Mouse (Mus musculus) heart, adult 11 months (tissue): ENCODE measurements around the gene Aspn.

Experiments used
- DNase-seq: peaks from one replicate; pipeline ENCODE4 v3.0.0; 2022

Gene Aspn

DNA sequence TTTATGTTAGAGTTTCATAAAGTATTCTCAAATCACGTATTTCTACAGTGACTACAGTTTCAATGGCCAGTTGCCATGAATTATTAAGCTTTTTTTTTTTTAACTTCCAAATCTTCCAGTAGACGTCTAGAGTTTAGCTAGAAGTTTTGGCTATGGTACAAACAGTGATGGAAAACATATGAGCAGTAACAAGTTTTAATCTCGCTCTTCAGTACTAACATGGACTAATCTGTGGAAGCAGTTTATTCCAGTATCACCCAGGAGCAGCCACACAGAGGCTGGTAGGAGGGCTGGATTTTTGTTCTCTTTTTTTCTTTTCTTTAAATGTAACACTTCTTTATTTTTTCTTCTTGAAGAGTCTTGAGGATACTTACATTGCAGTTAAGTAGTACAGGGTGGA, at the start of gene Aspn:
TSS of gene Aspn (plus strand) at position 165 of the 400 bp plus-strand sequence.
- DNase-seq: no peak

DNA sequence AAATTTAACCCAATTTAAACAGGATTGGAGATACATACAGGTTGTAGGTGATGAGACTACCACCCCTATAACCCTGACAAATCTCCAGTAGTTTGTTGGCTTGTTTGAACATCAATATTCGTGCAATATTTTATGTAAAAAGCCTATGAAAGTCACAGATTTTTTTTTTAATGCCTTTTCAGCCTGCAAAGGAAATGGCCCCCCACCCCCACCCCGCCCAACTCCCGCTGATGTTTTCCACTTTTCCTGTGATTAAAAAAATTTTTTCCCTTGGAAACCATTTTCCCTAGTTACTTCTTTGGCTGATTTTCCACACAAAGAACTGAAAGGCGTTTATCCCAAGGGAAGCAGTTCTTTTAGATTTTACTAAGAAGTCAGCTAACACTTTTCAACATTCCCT, 39.7 kb upstream of the Aspn start, which contains the start of gene Ecm2:
TSS of gene Ecm2 (plus strand) at position 301 of the 400 bp plus-strand sequence.
- no peak for DNase-seq

DNA sequence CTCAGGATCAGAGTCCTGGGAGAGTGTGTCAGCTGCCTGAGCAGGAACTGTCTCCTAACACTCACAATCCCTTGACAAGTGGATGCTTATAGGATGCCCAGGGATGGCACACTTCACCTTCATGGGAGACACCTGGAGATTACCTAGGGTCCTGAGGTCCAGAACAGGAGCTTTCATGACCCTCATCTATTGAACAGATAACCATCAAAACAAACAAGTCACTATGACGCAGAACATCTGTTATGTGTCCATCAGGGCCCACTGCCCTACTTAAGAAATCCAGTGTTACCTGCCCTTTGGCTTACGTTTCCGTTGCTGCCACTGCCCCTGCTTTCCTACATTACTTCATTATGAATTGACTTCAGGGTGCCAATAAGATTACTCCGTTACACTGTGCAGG, 38.5 kb upstream of the Aspn start:
- peak; percentile 91 for DNase-seq

DNA sequence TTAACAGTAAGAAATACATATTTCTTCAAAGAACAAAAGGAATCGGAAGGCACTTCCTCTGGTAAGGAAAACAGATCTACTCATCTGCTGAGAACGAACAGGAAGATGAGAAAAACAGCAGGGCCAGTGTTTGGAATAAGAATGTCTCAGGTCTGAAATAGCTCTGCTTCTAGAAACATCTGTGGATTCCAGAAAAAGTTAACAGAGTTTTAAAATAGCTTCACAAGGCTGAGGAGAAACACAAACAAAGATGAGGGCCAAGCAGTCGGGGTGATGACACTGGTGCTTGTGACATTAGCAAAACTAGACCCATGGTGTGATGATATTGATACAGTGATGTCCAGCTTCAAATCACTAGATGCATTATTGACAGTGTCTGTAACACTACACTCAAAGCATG, 37.1 kb upstream of the Aspn start:
- DNase-seq: peak; percentile 93

DNA sequence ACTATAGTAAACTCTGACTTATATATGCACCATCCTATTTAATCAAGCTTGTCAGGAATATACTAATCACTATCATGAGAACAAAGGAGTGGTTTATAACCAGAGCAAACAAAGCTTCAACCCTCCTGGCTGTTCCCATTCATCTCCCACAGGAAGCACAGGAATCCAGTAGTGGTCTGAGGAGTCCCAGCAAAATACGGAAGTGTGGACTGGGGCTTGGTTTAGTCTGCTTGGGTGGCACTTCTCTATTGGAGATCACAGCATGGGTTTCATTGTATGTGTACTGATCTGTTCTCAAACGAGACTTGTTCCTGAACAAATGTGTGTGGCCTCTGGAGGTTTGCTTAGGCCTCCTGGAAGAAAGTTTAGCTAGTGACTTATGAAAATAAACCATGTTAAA, 25.5 kb upstream of the Aspn start:
- DNase-seq: peak; percentile 64

DNA sequence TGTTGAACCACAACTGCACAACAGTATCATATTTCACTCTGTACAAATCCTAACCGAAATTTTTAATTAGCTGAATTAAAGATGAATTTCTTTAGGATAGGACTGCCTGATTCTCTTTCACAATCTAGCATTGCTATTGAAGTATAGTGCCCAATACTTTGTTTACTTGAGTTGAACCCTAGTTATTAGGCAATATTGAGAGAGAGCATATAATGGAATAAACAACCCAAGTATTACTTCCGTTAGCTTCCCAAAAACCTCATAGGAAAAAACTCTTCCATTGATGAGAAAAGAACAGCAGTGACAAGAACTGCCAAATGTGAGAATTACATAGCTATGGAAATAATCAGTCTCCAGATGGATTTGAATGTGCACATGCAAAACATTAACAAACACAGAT, 18.0 kb upstream of the Aspn start:
- no peak for DNase-seq

DNA sequence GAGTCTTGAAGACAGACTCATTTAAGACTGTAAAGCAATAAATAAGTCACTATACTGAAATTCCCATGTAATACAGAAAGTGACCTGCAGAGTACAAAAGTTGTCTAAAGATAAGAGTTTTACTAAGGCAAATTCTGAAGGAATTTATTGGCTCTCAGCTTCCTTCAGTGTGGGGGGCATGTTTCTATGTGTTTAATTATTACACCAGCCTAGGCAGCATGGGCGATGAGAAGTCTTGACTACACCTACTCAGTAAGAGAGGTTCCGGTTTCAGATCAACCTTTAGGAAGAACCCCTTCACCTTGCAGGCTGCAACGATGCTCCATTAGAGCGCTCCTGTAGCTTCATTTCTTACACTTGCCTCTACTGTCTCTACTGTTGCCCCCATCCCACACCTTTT, 13.6 kb upstream of the Aspn start:
- DNase-seq: no peak

DNA sequence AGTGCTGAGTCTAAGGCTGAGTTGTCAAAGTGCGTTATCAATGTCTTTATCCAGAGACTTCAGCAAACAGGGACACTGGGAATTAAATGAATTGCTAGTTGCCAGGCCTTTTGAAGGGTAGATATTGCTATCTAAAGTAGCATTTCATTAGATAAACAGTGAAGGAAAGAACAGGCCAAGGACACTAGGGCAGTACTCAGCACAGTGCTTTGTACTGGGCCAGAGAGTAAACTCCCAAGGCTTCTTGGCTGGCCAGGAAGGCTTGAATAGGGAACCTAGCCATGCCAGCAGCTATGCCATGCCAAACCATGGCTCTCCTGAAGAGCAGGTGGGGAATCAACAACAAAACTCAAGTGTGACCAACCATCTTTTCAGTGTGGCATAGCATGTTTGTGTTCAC, 7.3 kb upstream of the Aspn start:
- no peak for DNase-seq

DNA sequence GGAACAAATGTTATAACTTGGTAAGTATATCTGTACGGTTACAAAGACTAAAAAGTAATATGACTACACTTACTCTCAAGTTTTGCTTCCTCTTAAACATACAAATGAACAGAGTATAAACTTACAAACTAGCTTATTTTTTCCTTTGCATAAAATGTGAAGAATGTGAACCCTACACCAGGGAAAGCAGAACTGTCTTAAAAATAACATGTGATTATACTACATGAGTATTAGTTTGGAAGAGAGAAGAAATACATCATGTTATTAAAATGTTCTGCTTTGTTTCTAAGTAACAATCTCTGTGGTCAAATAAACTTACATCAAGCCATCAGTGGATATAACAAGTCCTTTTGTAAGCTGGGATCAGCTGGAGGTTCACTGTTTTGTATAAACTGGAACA, 5.5 kb upstream of the Aspn start:
- DNase-seq: no peak

DNA sequence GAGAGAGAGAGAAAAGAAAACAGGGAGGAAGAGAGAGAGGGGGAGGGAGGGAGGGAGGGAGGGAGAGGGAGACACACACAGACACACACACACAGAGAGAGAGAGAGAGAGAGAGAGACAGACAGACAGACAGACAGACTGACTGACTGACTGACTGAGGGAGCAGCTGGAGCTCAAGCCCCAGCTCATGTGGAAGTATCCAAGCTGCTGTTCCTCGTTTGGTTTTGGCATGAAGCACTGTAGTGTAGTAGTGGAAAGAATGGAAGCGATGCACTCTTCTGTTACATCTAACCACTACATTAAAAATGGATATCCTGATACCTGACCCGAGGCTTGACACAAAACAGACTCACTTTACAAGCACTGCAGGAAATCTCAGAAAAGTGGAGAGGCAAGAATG, 1.4 kb downstream of the Aspn start:
- peak; percentile 96 for DNase-seq

DNA sequence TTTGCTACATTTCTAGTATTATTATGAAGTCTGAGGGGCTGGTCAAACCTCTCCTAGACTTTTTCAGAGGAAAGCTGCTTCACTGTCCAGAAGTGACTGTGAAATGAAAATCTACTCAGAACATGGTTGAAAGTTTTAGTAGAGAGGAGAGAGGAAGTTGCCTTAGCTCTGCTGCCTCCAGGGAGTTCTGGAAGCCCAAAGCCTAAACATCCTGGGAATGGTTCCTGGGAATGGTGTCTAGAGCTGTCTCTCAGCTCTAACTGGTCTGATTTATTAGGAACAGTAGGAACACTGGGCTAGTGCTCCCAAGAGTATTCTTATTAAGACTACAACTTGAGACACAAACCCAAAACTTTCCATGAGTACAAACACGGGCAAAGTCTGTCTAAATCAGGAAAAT, 2.3 kb downstream of the Aspn start:
- peak; percentile 97 for DNase-seq

DNA sequence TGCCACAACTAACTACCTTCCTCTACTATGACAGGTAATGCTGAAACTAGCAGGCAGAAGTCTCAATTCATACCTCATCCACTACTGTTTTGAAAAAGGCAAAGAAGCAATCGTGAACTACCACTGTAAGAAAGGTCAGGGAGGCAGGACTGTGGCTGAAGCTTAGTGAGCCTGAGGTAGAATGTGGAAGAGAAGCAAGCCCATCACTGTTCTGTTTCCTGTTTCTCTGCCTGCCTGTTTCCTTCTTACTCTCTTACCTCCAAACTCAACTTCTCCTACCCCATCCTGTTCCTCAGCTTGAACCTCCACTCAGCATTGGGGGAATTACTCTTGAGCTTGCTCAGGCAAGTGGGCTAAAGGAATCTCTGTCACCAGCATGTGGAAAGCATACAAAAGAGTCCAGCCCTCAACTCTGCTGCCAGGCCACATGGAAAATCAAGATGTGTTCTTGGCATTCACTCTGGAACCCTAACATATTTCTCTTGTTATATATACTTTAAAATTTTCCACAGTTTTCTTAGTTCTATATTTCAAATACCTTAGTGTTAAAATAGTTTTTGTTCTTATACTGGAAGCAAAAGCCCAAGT, 3.4 kb downstream of the Aspn start:
- DNase-seq: no peak

DNA sequence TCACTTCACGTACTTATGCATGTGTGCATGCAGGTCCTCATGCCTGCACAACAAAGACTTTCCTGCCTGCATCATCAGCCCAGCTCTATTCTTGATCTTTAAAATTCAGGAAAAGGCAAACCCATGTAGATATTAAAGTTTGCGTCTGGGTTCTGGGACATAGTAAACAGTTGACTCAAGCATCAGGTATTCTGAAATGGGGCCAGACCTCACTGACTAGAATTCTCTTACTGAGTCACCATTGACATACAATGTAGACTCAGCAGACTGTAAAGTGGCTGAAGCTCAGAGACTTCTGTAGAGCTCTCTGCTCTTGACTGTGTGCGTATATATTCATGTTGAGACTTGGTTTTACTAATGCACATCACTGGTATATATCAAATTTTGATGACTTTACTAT, 5.4 kb downstream of the Aspn start:
- no peak for DNase-seq

DNA sequence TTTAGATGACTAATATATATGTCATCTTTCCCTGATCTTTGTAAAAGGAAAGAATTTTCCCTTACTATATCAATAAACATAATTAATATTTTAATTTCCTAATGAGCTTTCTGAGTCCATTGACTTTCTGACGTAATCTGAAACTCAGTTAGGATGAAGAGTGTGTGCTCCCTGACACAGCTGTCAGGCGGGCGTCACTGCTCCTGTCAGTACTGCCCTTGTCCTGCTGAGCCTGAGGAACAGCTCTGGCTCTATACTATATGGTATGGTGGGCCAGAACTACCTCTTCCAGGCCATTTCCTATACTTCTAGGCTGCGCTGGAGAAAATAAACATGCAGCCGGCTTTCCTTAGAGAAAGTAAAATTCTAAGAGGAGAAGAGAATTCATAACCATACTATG, 10.3 kb downstream of the Aspn start:
- DNase-seq: no peak

DNA sequence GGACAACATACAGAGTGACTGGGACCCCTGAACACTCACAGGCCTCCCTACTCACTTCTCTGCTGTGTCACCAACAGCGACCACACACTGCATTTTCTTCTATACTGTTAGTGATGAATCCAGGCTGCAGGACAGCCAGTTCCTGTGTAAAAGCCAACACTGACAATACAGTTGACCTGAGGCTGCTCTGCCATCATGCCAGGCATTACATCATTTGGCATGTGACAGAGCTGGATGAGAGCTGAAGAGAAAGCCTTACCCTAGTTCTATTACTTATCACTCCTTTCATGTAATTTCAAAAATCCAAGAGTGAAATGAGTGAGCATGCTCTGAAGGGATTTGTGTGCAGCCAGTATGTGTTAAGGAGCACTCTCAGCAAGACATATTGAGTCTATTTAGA, 12.0 kb downstream of the Aspn start:
- DNase-seq: peak; percentile 91

DNA sequence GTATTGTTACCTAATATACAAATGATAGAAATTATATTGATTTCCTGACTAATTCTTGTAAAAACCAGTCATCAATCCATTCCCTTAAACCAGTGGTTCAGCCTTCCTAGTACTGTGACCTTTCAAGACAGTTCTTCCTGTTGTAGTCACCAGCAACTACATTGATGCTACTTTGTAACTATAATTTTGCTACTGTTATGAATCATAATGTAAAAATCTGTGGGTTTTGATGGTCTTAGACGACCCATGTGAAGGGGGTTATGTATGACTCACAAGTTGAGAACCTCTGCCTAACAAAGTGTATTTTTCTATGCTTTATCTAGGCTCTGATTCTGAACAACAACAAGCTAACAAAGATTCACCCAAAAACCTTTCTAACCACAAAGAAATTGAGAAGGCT, 12.7 kb downstream of the Aspn start:
- no peak for DNase-seq

DNA sequence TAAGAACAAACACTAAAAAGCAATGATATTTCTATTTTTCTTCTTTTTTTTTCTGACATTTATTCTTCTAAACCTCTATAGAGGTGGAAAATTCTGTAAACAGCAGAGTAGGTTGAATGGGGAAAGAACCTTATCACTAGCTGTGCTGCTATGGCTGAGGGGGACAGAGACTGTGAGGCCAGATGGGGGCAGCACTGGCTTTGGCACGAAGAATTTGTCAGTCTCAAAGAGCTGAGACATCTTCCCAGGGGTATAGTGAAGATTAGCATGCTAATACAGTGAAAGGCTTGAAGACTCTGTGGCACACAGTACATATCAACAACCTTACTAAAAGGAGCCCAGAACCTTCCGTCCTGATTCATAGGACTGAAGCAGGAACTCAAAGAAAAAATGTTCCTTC, 14.9 kb downstream of the Aspn start:
- peak; percentile 93 for DNase-seq

DNA sequence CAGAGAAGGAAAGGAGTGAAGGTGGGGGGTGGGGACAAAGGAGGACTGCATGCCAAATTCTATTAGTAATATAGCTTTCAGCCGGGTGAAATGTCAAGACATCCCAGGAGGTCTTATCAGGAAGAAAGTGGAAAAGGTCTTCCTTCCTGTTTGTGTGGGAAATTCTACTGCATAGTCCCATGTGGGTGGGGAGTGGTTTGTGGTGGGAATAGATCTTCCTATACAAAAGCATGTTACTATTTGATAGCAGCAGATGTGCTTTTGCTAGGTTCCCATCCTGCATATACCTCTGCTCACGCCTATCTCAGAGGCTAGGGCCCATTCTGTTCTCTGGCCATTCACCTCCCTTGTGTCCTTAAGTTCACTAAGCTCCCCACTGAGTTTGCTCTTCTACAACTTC, 16.6 kb downstream of the Aspn start:
- no peak for DNase-seq

DNA sequence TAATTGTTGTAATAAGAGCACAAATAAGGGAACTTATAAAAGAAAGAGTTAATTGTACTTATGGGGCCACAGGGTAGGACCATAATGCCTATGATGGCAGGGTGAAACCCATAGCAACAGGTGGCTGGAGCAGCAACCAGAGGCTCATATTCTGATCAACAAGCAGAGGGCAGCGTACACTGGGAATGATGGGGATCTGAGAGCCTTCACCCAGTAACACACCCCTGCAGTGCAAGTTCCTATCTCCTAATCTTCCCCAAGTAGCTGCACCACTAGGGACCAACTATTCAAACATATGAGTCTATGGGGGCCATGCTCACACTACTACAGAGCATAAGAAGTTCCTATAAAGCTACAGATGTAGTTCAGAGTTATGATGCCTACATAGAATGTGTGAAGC, 20.1 kb downstream of the Aspn start:
- DNase-seq: no peak

DNA sequence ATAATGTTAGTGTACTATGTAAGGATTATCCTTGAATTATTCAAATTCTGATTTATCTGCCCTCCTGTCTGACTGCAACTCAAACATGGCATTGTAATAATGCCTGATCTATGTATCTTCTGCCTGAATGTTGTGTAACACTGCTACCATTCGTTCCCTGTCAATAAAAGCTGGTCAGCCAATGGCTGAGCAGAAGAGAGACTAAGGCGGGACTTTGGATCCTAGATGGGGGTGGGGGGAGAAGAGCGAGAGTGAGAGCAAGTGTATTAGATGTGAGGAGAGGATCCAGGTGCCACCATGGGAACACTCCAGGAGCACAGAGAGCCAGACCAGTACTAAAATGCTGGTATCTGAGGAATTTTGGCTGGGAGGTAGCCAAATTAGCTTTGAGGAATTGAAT, 26.1 kb downstream of the Aspn start:
- no peak for DNase-seq

DNA sequence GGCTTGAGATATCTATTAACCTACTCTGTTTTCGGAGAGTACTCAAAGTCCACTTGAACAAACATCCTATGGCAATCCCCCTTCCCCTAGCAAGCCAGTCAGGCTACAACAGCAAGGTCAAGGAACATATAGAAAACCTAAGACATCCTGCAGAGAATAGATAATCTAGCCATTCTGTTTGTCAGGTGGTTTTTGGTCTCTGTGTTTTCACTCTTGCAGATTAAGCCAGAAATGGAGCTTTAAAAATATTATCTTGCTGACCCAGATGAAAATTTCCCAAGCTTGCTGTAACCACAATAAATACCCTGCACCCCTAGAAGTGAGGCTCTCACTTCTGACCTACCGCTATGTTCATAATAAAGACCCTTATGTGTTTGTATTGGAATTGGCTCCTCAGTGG, 27.2 kb downstream of the Aspn start:
- DNase-seq: no peak

DNA sequence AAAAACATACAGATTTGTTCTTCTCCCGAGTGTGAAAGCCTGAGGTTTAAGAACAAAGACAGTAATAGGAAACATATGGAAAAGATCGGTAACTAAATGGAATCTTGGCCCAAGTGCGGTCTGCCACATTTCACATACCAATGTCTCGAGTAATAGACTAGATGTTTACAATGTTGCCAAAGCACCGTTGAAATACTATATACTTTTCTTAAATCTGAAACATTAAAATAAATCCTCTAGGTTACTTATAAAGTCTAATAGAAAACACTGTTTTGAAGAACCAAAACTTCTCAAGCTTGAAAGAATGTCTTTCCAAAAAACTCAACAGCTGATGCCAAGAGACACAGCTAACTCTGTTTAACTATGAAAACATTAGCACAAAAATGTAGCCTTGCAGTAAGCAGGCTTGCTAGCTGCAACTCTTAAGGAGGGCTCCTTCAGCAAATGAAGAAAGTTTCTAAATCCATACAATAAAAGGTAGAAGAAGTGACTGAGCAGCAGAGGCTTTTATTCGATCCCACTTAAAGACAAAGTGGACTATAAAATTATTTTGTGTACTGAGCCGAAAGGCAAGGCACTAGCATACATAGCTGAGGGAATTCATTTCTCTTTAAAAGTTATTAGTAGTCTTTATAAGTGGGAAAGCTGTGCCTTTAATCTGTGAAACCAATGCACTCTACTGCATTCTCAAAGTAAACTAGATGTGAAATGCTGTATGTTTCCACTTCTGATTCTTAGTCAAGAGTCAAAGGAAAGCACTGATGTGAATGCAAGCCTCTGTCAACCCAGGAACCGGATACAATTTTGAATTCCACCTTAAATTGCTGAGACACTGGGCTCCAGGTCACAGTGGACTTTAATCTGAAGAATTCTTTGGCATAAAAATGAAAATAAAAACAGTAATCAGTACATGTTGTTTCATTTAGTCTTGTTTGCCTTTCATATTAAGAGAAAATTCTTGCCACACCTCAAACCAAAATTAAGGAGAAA, 37.6 kb downstream of the Aspn start, which contains the start of gene Omd:
TSS of gene Omd (plus strand) at position 922 of the 990 bp plus-strand sequence.
- peak; percentile 87 for DNase-seq

DNA sequence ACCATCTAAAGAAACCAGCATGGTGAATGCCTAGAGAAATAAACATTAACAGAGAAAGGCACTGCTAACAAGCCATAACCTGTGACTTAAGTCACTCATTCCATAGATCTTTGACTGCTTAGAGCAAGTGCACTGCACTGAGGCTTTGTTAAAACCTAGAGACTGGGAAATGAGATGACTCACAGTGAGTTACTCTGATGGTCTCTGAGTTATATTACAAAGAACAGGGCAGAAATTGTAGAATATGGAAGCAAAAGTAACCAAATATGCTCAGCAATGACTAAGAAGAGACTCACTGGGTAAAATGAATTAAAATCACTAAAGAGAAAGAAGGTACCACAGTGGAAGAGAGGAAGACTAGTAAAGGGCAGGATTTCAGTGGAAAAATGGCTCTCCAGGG, 39.6 kb downstream of the Aspn start:
- DNase-seq: no peak

DNA sequence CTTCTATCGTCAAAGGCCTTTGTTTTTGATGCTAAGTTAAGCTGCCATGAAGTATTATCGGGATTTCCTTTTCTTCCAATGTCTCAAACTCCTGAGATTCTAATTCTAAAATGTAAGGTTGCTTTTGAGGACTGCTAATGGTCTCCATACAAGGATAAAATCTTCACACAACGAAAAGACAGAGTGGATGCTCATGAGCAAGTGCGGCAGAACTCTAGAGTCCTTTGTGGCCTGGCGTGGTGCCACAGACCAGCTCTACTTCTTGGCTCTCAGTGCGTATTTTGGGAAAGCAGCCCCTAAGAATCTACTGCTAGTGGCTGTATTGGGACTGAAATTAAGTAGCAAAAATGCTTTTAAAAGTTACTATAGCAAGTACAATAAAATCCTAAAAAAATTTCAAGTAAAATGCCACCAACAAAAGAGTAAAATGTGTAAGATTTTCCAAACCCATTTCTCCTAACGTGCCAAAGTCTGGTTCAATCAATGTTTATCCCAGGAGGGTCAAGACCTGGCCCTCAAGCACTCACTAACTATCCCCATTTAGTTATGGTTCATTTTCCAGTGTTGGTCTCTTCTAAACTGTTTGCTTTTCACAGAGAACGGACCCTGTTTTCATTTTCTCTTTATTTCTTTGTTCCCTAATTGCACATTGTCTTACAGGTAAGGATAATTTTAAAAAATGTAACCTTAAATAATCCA, 40.2 kb downstream of the Aspn start:
- peak; percentile 94 for DNase-seq
